Mouse (Mus musculus): ENCODE data around the gene Zfp109. TPM values are rescaled to one million over a fixed set of nuclear protein-coding genes. Genes with fewer than 3 reads are reported as not detected.
A peak's percentile ranks its signal among the peaks of the same experiment; 100 is the strongest.
"Not testable (repeated sequence)": the region's sequence is repeated elsewhere in the genome, so short reads cannot be mapped to it uniquely, and the experiment has no call there.

Gene Zfp109
- polyA plus RNA-seq (2015; fragmentation: Nextera tagmentation; extraction: Ambion mirVana): 5.6 and 6.1 TPM in 2 replicates

GRCm38 (mm10) chr7:24237040-24237791, at the start of gene Zfp109:
Gene Zfp109 (minus strand): TSS chr7:24237560.
- peak within 1 kb of the TSS; percentile 86 for H3K4me3 ChIP-seq (replicated peaks)
- no peaks in the 10 kb centered on the region for H3K9me3 ChIP-seq (replicated peaks)
- WGBS: 4% methylated on average over 28 of the region's 28 CpGs
- peak within 1 kb of the TSS; percentile 65 for H3K4me2 ChIP-seq
- peak within 1 kb of the TSS; percentile 64 for H3K9ac ChIP-seq
- H3K4me1 ChIP-seq: 0 out of 2 replicates have a peak, but pooled peaks cover 10% of the 10 kb centered on the region
- H3K27me3 ChIP-seq: 0 out of 2 replicates have a peak, but pooled peaks cover 3% of the 10 kb centered on the region
- peak; percentile 94 for ATAC-seq (replicated peaks; ENCODE audit: low FRiP score)
- H3K36me3 ChIP-seq: peaks cover 14% of the 10 kb centered on the region; the same call in 1 of the 2 replicates
- H3K27ac ChIP-seq: no peak within 1 kb of the TSS

GRCm38 (mm10) chr7:24286916-24287315, 49.6 kb upstream of the Zfp109 start:
- no peak overlapping the region for H3K4me3 ChIP-seq (replicated peaks)
- peaks cover 43% of the 10 kb centered on the region for H3K36me3 ChIP-seq
- no peaks in the 10 kb centered on the region for H3K9me3 ChIP-seq (replicated peaks)
- no peak overlapping the region for H3K4me2 ChIP-seq
- H3K4me1 ChIP-seq: no peaks in the 10 kb centered on the region
- ATAC-seq (replicated peaks; ENCODE audit: low FRiP score): no peak
- no peak overlapping the region for H3K9ac ChIP-seq
- 82% methylated on average over 4 of the region's 4 CpGs for WGBS
- no peaks in the 10 kb centered on the region for H3K27me3 ChIP-seq
- no peak overlapping the region for H3K27ac ChIP-seq

- no peaks in the 10 kb centered on the region for H3K4me1 ChIP-seq
- no peak for ATAC-seq (replicated peaks; ENCODE audit: low FRiP score)
- no peak overlapping the region for H3K9ac ChIP-seq
- H3K4me3 ChIP-seq (replicated peaks): no peak overlapping the region
- no peak overlapping the region for H3K27ac ChIP-seq
- no peaks in the 10 kb centered on the region for H3K9me3 ChIP-seq (replicated peaks)
- H3K27me3 ChIP-seq: no peaks in the 10 kb centered on the region
- H3K36me3 ChIP-seq: peaks cover 35% of the 10 kb centered on the region
- H3K4me2 ChIP-seq: no peak overlapping the region
- 46% methylated on average over 4 of the region's 4 CpGs for whole genome bisulfite sequencing
Measured at GRCm38 (mm10) chr7:24286090-24286489, 48.7 kb upstream of the Zfp109 start.

GRCm38 (mm10) chr7:24280858-24281145, 43.4 kb upstream of the Zfp109 start:
- Histone ChIP-seq H3K9ac (no peak overlapping the region), H3K4me3 (replicated peaks) (no peak overlapping the region), H3K9me3 (replicated peaks) (no peaks in the 10 kb centered on the region), H3K4me2 (no peak overlapping the region), H3K4me1 (no peaks in the 10 kb centered on the region), H3K27me3 (no peaks in the 10 kb centered on the region), H3K27ac (no peak overlapping the region), H3K36me3 (peaks cover 13% of the 10 kb centered on the region)
- 55% methylated on average over 4 of the region's 4 CpGs for WGBS
- no peak for ATAC-seq (replicated peaks; ENCODE audit: low FRiP score)

GRCm38 (mm10) chr7:24280031-24280857, 42.9 kb upstream of the Zfp109 start:
- no peaks in the 10 kb centered on the region for H3K27me3 ChIP-seq

GRCm38 (mm10) chr7:24278771-24279170, 41.4 kb upstream of the Zfp109 start:
- ATAC-seq (replicated peaks; ENCODE audit: low FRiP score); H3K9me3 ChIP-seq (replicated peaks); H3K4me3 ChIP-seq (replicated peaks); H3K4me2 ChIP-seq; H3K27me3 ChIP-seq; H3K4me1 ChIP-seq; H3K27ac ChIP-seq; H3K9ac ChIP-seq: not testable (repeated sequence)
- H3K36me3 ChIP-seq: peaks cover 34% of the 10 kb centered on the region
- 85% methylated on average over 3 of the region's 3 CpGs for WGBS

More at GRCm38 (mm10) chr7:24280031-24280857, 42.9 kb upstream of the Zfp109 start:
- Histone ChIP-seq H3K9me3 (replicated peaks) (no peaks in the 10 kb centered on the region), H3K36me3 (peaks cover 19% of the 10 kb centered on the region), H3K4me2 (no peak overlapping the region), H3K27ac (no peak overlapping the region), H3K4me3 (replicated peaks) (no peak overlapping the region), H3K9ac (no peak overlapping the region), H3K4me1 (no peaks in the 10 kb centered on the region)
- no peak; the same call in 1 of the 2 replicates for ATAC-seq (replicated peaks; ENCODE audit: low FRiP score)
- WGBS: 61% methylated on average over 10 of the region's 10 CpGs

GRCm38 (mm10) chr7:24274456-24274855, 37.1 kb upstream of the Zfp109 start:
- Histone ChIP-seq H3K4me3 (replicated peaks) (no peak overlapping the region), H3K4me2 (no peak overlapping the region), H3K9ac (no peak overlapping the region), H3K27ac (no peak overlapping the region), H3K4me1 (peaks cover 5% of the 10 kb centered on the region), H3K27me3 (no peaks in the 10 kb centered on the region), H3K9me3 (replicated peaks) (no peaks in the 10 kb centered on the region), H3K36me3 (peaks cover 38% of the 10 kb centered on the region)
- ATAC-seq (replicated peaks; ENCODE audit: low FRiP score): no peak
- 96% methylated on average over 4 of the region's 4 CpGs for WGBS

GRCm38 (mm10) chr7:24271191-24271590, 33.8 kb upstream of the Zfp109 start:
- Histone ChIP-seq H3K9me3 (replicated peaks) (no peaks in the 10 kb centered on the region), H3K36me3 (peaks cover 28% of the 10 kb centered on the region), H3K4me3 (replicated peaks) (no peak overlapping the region), H3K27ac (no peak overlapping the region), H3K4me1 (peaks cover 5% of the 10 kb centered on the region), H3K27me3 (no peaks in the 10 kb centered on the region), H3K9ac (no peak overlapping the region), H3K4me2 (peak overlapping the region; percentile 75; the same call in 1 of the 2 replicates)
- ATAC-seq (replicated peaks; ENCODE audit: low FRiP score): no peak
- WGBS: 95% methylated on average over 6 of the region's 6 CpGs

- Histone ChIP-seq H3K4me3 (replicated peaks) (peak within 1 kb of the TSS; percentile 65), H3K4me1 (peaks cover 5% of the 10 kb centered on the region), H3K27me3 (no peaks in the 10 kb centered on the region), H3K9ac (peak within 1 kb of the TSS; percentile 66), H3K9me3 (replicated peaks) (no peaks in the 10 kb centered on the region), H3K27ac (peak within 1 kb of the TSS; percentile 77), H3K36me3 (peaks cover 20% of the 10 kb centered on the region), H3K4me2 (peak within 1 kb of the TSS; percentile 75)
- 0% methylated on average over 12 of the region's 12 CpGs for WGBS
- peak; percentile 94 for ATAC-seq (replicated peaks; ENCODE audit: low FRiP score)
Measured at GRCm38 (mm10) chr7:24270288-24270672, 32.9 kb upstream of the Zfp109 start, which contains the start of gene Zfp93. Gene Zfp93 (plus strand): TSS chr7:24270420.

- peak overlapping the region; percentile 65 for H3K4me3 ChIP-seq (replicated peaks)
- 36% methylated on average over 7 of the region's 7 CpGs for WGBS
- no peaks in the 10 kb centered on the region for H3K9me3 ChIP-seq (replicated peaks)
- H3K36me3 ChIP-seq: peaks cover 15% of the 10 kb centered on the region
- peak overlapping the region; percentile 77; the same call in 1 of the 2 replicates for H3K27ac ChIP-seq
- H3K4me2 ChIP-seq: peak overlapping the region; percentile 75
- ATAC-seq (replicated peaks; ENCODE audit: low FRiP score): peak; percentile 64
- 0 out of 2 replicates have a peak overlapping the region, but pooled peaks have one; percentile 34 for H3K9ac ChIP-seq
- no peaks in the 10 kb centered on the region for H3K27me3 ChIP-seq
- H3K4me1 ChIP-seq: peaks cover 5% of the 10 kb centered on the region
Measured at GRCm38 (mm10) chr7:24269667-24270287, 32.4 kb upstream of the Zfp109 start.

GRCm38 (mm10) chr7:24269256-24269655, 31.9 kb upstream of the Zfp109 start:
- H3K27ac ChIP-seq: no peak overlapping the region
- peaks cover 10% of the 10 kb centered on the region for H3K36me3 ChIP-seq
- H3K27me3 ChIP-seq: no peaks in the 10 kb centered on the region
- no peak; the same call in 1 of the 2 replicates for ATAC-seq (replicated peaks; ENCODE audit: low FRiP score)
- WGBS: 71% methylated on average over 3 of the region's 3 CpGs
- no peak overlapping the region; the same call in 1 of the 2 replicates for H3K4me2 ChIP-seq
- H3K9ac ChIP-seq: no peak overlapping the region
- no peak overlapping the region for H3K4me3 ChIP-seq (replicated peaks)
- H3K4me1 ChIP-seq: peaks cover 5% of the 10 kb centered on the region
- H3K9me3 ChIP-seq (replicated peaks): no peaks in the 10 kb centered on the region
